Mouse (Mus musculus) 3134 (cell line): ENCODE data around the gene Elovl2.
"Not testable (repeated sequence)": the region's sequence is repeated elsewhere in the genome, so short reads cannot be mapped to it uniquely, and the experiment has no call there.

ENCODE experiments used
- DNase-seq: peaks from one replicate; pipeline ENCODE4 v3.0.0-alpha.2; 2011; ENCODE audit warnings: low spot score; ENCODE audit not compliant: insufficient read length; ENCODE audit errors: extremely low read depth

Gene Elovl2

GRCm38 (mm10) chr13:41235845-41236741 lies 15.9 kb upstream of the Elovl2 start:
- DNase-seq, result no peak

DNA sequence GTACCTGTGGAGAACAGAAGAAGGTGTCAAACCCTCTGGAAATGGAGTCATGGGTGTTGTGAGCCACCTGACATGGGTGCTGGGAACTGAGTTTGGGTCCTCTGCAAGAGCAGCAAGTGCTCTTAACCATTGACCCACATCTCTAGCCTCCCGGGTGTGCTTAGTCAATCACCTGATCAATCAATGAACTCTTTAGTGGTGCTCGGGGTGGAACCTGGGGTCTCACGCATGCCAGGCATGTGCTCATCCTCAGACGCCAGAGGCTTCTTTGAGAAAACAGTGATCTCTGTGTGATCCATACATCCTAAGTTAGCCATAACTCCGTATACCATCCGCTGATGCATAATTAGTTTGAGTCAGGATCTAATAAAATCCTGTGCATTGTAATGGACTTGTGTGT lies 15.0 kb upstream of the Elovl2 start:
- DNase-seq, result no peak

DNA sequence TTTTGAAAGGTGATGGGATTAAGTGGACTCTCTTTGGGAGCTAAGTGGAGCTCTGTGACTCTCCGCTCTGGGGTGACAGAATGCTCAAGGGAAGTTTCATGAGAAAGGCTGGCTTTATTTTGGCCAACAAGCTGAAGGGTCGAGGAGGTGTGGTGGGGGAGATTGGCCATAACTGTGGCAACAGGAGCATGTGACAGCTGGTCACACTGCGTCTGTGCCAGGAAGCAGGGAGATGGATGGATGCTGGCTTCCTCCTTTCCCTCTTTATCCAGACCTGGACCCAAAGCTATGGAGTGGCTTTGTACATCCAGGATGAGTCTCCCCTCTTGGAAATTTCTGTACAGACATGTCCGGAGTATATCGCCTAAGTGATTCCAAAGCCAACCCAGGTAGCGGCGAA lies 13.0 kb upstream of the Elovl2 start:
- no peak for DNase-seq

DNA sequence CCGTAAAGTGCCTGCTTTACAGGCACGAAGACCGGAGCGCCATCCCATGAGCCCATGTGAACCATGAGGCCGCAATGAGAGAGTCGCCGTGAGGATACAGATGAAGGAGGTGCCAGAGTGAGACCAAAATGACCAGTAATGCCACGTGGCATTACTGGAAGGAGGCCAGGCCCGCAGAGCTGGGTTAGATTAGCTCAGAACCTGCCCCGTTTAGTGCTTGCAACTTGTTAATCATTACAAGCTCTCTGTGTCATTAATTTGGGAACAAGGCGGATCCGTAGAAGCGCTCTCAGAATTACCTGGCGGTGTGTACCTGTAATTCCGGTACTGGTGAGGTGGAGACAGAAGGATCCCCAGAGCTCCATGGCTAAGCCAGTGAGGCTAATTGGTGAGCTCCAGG lies 12.0 kb upstream of the Elovl2 start:
- DNase-seq, result no peak

DNA sequence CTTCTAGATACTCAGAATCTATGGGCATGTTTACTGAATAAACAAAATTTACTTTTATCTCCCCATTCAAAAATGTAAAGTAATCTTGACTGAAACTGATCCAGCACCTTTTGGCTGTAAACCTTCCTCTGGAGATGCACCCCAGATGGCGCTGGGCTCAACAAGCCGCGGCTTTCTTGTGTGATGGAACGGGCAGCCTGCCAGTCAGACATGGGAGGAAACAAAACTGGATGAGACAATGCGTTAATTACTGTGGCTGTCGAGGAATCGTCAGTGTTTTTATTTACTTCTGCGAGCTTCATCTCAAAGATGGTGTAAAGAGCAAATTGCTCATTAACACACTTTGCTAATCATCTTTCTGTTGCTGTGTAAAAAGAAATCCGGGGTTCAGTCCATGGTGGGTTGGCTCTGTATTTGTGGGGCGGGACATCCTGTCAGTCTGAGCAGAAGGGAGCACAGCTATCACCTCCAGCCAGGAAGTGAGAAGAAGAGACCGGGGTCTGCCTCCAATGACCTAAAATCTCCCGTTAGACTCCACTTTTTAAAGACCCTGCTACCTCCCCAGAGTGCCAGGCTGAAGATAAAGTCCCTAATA lies 11.3 kb upstream of the Elovl2 start:
- DNase-seq, result no peak

DNA sequence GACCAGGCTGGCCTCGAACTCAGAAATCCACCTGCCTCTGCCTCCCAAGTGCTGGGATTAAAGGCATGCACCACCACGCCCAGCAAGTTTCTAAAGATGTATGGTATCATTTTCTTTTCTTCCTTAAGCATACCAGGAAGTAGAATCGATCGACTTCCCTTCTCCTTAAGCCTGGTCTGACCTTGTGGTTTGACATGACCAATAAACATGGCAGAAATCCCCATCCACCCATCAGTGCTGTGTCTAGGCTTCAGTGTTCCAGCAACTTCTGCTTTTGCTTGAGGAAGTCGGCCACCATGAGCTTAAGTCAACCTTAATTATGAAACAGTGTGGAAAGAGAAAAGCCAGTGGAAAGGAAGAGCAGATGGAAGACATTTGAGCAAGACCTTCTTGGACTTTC lies 10.1 kb upstream of the Elovl2 start:
- DNase-seq, result no peak

GRCm38 (mm10) chr13:41228060-41228459 lies 7.9 kb upstream of the Elovl2 start:
- DNase-seq, result no peak

- DNase-seq, result no peak
These were observed 6.3 kb upstream of the Elovl2 start for GRCm38 (mm10) chr13:41226513-41226912.

DNA sequence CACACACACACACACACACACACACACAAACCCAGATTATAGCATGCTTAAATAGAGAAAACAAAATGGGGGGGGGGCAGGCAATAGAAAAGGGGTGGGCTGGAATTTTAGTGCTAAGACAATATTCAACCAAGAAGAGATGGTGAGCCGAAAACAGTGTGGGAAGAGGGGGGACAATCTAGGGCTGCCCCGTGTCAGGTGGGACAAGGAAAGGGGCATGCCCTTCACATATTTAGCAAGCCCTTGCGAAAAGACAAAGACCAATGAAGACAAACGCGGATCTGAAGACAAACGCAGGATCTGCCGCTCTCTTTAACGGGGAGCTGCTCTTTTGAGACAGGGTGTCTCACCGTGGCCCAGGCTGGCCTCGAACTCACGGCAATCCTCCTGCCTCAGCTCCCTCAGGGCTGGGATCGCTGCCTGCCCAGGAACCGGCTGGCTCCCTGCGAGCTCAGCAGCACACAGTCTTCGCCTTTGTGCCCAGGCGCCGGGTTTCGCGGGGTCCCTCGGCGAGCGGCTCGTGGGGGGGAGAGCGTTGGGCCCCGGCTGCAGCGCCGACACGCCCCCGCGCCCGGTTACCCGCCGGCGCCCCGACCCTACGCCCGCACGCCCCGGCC lies 410 bp downstream of the Elovl2 start:
- DNase-seq, result no peak

DNA sequence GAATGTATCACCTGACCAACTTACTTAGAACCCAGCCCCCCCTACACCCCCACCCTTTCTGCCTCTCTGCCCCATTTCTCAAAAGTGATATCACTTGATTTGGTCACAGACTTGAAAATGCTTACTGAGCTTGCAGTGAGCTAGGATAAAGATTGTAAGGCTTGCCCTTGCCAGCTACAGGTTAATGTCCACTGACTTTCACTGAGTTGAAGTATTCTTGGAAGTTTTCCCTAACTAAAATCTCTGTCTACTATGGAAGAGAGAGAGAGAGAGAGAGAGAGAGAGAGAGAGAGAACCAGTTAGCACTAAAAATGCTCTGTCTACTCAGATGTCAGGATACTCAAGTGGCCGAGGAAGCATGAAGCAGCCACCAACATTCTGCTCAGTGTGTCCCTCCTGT lies 1.1 kb downstream of the Elovl2 start:
- DNase-seq, result no peak

DNA sequence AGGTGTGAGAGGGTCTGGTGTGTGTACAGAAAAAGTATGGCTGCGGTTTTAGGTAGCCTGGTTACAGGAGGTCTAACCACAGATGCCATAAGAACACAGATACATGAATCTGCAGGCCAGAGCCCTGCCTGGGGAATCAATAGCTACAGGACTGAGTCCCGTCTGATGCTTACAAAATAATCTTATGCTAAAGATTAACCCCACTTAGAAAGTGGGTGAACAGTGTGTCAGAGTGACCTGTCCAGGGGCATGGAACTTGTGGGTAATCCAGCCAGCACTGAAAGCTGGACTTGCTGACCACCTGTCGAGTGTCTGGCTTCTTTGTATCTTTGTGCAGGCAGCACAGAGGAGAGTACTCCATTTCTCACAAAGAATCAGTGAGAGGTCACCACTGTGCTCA lies 4.0 kb downstream of the Elovl2 start:
- DNase-seq, result no peak

- no peak for DNase-seq
These were observed 4.5 kb downstream of the Elovl2 start for GRCm38 (mm10) chr13:41215669-41216068.

DNA sequence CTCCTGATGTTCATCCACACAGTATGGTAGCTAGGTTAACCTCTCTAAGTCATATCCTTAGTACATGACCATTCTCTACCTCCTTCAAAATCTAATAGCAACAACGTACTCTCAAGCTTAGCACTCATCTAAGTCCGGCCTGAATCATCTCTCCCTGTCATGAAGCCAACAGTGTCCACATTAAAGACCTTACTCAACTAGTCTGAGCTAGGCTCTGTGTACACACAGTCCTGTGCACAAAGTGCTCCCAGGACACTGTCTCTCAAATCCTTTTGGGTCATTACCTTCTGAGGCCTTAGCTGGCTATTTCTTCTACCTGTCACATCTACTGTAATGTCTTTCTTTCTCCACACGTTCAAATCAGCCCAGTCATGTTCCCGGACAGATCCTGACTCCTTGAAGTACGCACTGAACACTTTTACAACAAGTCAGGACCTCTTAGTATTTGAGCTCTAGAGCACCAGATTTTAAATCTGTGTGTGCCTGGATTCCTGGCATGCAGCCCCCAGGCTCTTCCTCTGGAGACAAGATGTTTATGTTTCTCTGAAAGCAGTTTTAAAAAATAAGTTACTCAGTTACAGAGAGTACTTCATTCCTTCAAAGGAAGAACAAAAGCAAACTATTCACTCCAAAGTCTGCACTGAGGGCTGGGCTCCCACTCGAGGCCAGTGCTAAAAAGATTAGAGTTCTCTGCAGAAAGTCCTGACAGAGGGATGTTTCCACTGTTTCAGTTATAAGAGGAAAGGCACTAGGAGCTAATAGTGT lies 7.5 kb downstream of the Elovl2 start:
- DNase-seq, result no peak

- no peak for DNase-seq
These were observed 8.9 kb downstream of the Elovl2 start for GRCm38 (mm10) chr13:41211276-41211675.

DNA sequence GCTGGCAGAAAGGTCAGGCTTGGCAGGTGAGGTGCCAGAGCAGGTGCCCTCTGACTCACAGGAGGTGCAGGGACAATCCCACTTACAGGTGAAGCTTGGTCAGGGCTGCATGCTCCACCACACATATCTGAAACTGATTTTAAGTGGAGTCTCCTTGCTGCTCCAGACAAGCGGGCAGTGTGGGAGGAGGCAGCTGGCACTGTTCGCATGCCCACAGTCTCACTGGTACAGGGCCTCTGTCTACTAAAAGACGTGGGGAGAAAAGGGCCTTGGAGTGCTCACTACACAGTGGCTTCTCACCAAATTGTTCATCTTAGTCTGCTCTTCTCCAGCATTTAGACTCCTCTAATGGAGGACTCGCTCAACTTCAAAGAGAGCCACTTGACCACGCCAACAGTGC lies 14.0 kb downstream of the Elovl2 start:
- no peak for DNase-seq

DNA sequence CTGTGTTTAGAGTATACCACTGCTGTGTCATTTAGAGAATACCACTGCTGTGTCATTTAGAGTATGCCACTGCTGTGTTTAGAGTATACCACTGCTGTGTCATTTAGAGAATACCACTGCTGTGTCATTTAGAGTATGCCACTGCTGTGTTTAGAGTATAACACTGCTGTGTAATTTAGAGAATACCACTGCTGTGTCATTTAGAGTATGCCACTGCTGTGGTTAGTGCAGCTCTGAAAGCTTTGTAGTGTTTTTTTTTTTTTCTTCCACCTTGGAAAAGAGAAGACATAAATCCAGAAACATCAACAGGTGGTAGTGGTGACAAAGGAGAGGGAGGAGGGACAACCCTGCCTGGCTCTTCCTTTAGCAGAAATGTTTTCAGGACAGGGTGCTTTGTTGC lies 14.6 kb downstream of the Elovl2 start:
- DNase-seq, result not testable (repeated sequence)

GRCm38 (mm10) chr13:41203691-41204090 lies 16.5 kb downstream of the Elovl2 start:
- DNase-seq, result no peak

DNA sequence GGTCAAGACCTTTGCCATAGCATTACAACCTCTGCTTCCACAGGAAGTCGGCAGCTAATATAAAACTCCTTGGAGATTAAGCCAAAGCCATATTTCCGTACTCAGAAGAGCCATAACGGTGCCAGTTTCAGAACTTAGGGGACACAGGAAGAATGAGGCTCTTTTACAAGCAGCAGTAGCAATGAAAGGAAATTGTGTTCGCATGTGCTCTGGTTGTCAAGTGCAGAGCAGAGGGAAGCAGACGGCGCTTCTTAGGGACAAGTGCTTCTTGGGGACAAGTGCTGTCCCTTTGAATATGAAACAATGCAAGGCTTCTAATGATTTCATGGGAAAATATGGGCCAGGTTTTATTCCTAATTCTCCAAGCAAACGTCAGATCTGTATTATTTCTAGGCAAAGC lies 16.9 kb downstream of the Elovl2 start:
- no peak for DNase-seq

DNA sequence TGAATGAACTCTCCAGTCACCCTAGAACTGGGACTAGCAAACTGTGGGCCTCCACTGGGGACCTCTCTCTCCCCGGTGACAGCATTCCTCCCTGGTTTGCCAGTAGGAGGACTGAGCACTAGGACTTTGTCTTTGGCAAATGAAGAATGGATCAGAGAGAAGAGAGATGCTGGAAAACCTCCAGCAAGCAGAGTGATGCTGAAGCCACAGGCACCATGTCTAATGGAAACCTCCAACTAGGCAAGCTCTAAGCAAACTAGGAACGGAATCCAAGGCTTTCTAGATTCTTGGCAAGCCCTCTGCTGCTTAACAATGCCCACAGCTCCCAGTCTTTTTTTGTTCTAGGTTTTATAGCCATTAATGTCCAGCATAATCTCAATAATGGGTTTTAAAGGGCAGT lies 19.3 kb downstream of the Elovl2 start:
- DNase-seq, result no peak

GRCm38 (mm10) chr13:41195640-41196333 lies 24.4 kb downstream of the Elovl2 start:
- no peak for DNase-seq

- DNase-seq, result no peak
These were observed 32.3 kb downstream of the Elovl2 start for GRCm38 (mm10) chr13:41187886-41188285.
